Mouse (Mus musculus) thymus, postnatal 25 days (tissue): Measurements from ENCODE around the gene Nfix.

ENCODE experiments used
- DNase-seq: peaks from one replicate; pipeline ENCODE4 v3.0.0; 2022

The Nfix gene

DNA sequence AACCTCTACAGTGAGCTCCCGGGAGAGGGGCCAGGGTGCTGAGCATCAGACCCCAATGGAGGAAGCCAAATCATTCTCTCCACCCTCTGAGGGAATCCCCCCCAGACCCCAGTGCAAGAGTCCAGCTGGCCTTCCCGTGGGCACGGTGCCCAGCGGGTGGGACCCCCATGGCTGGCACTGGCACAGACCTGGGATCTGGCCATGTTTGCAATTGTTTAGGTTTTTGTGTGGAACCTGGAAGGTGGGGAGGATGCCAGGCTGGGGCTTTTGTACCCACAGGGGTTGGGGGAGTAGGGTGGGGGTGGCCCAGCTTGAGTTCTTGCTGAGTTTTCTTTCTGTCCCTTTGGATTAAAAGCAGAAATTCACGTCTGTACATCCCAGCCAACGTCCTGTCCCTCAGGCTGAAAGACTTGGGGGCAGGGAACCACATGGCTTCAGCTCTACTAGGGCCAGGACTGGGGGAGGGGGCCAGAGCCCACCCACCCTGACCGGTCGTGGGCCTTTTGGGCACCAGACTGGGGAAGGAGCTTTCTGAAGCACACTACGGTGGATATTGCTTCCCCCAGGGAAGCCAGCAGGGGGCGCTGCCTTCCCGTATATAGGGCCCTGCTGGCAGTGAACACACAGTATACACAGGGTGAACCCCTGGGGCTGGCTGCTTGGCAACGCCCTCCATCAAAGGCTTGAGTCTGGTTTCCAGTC, 91.2 kb downstream of the Nfix start:
- DNase-seq: peak; percentile 85

DNA sequence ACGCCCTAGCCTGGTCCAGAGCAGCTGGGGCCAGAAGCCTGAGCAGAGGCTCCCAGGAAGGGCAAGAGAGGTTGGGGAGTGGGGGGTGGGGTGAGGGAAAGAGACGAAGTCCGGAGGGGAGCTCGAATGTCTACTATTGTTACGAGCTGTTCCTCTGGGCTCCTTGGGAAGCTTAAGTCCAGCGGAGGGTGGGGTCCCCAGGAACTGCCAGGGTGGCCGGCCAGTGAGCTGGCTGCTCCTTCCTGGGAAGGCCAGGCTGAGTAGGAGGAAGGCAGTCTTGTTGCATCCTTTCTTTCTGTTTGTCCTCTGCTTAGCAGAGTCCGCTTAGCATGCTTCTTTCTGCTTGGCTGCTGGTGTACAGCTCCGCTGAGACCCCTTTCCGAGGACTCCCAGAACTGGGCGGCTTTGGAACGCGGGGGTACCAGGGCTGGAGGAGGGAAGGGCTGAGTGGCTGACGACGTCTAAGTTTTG, 92.0 kb downstream of the Nfix start:
- DNase-seq: no peak

DNA sequence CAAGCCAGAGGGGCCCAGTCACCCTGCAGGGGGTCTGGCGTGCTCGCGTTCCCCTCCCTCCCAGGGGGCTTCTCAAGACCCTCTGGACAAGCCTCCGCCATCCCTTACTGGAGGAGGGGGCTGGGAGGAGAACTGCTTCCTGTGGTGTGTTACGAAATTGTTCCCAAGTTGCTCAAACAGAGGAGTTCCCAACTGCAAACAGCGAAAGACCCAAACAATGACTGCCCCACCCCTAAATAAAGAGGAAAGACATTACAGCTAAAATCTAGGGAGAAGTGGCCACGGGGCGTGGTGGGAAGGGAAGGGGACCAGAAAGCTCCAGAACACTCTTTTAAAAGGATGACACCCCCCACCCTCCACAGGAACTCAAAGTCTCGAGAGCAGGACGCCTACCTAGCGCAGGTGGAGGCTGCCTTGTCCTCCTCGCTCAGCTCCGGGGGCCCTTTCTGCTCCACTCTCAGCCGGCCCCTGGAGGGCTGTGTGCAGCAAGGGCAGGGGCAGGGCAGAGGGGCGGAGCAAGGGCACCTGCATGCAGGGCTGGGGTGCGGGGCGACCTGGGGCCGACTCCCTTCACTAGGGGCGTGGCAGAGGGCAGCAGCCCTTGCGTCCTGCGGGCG, 92.8 kb downstream of the Nfix start:
- DNase-seq: peak; percentile 47

DNA sequence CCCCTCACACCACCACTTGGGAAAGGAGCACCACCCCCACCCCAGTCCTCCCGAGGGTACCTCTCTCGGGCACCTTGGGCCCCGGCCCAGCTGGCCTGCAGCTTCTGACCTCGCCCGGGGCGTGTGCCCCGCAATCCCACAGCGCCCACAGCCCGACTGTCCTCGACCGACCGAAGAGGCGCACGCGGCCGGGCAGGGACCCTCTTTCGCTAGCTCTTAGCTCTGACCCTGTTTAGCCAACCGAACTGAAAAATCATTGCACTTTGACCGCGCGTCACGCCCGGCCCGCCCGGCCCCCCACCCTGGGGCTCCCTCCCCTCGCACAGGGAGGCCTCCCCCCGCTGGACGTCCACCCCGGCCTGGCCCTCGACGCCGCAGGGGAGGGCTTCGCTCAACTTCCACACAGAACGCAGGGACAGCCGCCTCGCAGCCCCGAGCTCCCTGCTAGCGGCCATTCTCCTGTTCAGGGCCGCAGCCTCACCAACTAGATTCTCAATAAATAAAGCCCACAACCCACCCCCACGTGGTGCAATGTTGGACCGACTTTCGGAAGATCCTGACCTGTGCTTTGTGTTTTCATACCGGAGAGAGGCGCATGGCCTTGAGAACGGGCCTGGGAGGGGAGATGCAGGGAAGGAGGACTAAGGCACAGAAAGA, 93.4 kb downstream of the Nfix start:
- no peak for DNase-seq

DNA sequence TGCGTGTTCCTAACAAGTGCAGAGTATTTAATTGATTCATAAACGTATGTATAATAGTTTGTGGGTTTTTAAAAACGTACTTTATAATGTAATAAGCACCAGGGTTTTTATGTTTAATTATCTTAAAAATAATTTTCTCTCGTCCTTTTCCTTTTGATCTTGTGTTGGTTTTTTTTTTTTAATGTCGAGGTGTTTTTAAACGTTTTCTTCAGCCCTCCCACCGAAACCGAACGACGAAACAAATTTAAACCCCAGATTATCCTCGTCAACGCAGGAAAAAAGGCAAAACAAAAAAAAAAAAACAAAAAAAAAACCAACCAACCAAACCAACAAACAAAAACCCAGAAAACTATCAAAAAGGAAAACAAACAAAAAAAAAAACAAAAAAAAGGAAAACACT, 94.2 kb downstream of the Nfix start:
- no peak for DNase-seq

DNA sequence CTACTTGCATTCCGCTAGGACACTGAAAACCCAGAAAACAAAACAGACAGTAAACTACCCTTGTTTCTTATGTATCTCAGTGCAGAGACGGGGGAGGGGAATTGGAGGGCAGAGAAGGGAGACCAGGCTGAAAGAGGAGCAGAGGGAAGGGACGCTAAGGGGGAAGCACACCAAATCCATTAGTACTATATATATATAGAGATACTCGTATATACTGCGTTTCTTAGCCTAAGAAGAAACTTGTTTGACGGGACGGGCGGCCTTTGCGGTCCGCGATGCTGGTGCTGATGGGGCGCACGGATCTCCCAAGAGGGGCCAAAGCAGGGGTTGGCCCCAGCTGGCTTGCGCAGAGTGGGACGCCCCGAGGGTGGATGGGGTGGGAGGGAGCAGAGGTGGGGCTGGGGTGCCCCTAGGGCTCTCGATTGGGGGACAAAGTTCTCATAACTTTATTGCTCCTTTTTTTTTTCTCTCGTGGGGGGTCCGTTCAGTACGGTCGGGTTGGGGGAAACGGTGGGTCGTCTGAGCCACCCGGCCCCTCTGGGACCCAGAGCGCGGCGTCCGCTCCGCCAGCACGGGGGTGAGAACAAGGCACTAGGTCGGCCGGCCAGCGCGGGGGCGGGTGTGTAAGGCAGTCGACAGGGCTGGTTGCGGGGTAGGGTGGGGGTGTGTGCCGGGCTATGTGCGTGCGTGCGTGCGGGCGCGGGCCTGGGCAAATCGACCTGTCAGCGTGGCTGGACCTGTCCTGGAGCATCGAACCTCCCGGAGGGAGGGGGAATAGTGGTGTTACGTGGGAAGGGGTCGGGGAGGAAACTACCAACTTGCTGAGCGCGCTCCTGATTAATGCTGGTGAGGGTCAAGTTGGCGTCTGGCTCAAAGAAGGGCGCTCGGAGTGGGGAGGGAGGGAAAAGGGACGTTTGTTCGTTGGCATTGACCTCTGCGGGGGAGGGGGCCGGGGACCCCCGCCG, 95.0 kb downstream of the Nfix start:
- no peak for DNase-seq

DNA sequence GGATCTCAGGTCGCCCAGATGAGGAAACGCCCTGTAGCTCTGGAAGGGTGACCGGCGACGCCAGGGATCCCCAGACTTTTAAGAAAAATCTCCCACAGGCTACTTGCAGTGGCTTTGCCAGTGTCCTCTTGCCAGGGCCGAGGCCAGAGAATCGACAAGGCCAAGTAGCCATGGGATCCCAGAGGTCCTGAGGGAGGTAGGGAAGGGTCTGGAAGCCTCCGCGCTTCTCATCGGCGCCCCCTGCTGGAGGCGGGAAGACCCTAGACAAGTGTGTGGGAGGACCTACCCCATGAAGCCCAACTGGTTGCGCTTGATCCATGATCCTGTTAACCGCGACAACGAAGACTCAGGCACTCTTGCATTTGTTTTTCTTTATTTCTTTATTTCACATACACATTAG, 95.8 kb downstream of the Nfix start:
- DNase-seq: peak; percentile 88

DNA sequence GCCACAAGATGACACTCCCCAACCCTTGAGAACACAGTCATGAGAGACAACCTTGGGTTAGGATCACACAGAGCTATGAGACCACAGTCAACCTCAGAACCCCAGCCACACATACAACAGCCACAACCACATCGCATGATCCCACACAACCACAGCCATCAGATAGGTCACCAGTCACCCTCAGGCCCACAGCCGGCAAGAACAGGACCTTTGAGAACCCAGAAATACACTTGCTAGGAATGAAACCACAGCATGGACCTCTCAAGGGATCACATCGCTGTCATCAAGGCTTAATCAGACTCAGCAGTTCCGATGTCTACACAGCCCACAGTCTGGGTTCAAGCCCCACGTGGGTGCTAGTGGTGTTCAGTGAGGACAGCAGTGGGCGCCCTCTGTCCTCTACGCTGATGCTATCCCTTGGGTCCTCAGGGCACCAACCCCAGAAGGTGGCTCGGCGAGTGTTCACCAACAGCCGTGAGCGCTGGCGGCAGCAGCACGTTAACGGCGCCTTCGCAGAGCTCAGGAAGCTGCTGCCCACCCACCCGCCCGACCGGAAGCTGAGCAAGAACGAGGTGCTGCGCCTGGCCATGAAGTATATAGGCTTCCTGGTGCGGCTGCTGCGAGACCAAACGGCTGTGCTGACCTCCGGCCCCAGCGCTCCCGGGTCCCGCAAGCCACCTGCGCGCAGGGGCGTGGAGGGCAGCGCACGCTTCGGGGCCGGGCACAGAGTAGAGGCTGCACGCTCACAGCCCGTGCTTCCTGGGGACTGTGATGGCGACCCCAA, 96.5 kb downstream of the Nfix start:
- DNase-seq: peak; percentile 61

DNA sequence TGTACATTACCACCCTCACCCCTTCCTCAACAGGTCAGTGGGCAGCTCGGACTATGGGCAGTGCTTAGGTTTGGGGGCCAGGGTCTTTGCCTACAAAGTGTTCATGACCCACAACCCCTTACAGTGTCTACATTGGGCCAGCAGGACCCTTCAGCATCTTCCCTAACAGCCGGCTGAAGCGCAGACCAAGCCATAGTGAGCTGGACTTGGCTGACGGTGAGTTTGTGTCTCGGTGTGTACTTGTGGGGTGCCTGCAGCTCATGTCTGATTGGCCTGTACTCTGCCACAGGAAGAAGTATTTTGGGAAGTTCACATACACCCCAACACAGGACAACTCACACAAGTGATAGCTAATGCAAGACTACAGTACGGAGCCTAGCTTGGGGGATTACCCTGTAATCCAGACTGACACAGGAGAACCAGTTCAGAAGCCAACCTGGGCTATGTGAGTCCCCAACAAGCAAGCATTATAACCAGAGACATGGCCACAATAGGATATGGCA, 97.1 kb downstream of the Nfix start:
- no peak for DNase-seq

DNA sequence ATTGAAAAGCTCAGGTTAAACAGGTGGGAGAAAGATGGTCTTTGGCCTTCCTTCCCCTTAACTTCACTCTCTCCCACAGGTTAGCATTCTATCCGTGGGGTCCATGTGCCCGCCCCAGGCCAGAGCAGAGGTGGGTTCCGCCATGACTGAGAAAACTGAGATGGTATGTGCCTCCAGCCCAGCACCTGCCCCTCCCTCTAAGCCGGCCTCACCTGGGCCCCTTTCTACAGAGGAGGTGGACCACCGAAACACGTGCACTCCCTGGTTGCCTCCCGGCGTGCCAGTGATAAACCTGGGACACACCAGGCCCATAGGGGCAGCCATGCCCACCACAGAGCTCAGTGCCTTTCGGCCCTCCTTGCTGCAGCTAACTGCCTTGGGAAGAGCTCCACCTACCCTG, 97.6 kb downstream of the Nfix start:
- no peak for DNase-seq

DNA sequence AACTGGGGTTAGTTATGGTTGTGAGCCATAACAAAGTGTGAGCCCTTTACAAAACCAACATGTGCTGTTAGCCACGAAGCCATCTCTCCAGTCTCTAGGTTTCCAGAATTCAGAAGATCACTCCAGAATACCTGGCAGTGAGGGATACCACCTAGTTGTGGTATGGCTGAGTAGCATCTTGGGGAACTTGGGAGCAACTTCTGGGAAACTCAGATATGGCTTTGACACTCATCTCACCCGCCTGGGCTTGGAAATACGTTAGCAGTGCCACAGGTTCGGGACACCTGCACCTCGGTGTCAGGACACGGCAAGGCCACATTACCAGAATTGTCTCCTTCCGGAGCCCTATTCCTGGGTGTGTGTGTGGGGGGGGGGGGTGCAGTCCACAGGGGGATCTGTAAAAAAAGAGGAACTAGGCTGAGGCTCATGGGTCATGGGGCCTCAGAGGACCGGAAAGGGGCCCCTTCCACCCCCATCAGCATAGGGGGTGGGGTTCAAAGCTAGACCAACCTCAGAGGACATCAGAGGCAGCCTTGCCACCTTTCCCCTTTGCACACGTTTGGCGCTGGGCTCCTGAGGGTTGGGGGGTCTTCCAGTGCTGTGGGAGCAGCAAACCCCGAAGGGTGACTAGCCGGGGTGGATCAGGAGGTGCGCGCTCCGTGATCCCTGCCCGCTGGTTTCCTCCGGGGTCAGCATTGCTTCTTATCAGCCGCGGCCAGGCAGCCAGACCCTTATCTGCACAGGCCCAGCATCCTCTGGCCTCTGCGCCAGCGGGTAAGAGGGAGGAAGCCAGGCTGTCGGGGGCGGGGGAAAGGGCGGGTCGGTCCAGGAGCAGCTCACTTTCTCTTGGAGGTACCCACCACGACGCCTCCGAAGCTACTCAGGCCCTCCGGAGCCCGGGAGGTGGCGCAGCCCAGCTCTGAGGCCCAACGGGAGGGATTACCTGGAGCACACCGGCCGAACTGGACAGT, 98.9 kb downstream of the Nfix start, which contains the start of gene Lyl1:
Gene Lyl1 (plus strand): TSS at position 517 of the 971 bp plus-strand sequence.
- DNase-seq: peak; percentile 44

DNA sequence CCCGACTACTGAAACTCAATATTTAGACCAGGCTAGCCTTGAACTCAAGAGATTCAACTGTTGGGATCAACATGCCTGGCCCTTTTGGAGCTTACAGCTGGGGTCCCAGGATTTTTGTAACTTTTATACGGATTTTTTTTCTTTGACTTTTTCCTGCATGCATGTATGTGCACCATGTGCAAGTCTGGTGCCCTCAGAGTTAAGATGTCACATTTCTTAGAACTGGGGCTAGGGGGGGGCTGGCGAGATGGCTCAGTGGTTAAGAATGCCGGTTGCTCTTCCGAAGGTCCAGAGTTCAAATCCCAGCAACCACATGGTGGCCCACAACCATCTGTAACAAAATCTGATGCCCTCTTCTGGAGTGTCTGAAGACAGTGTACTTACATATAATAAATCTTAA, 99.6 kb downstream of the Nfix start:
- peak; percentile 28 for DNase-seq

DNA sequence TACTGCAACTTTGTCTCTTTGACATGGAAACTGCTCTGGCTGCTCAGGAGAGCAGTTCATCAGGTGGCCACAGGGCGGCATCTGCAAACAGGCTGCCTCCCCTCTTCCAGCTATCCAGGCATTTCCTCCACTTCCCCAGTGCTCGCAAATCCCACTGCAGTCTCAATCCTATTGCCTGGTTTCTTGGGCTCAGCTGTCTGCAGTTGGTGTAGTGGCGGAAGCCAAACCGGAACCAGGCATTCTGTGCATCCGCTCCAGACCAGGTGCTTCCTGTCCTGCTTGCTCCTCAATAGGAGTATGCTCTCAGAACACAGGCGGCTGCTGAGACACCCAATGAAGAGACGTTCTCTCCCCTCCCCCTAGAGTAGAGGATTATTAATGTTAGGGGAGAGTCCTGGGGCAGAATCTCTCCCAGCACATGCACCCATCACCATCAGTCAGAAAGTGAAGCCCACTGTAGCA, 100.3 kb downstream of the Nfix start:
- DNase-seq: peak; percentile 73

DNA sequence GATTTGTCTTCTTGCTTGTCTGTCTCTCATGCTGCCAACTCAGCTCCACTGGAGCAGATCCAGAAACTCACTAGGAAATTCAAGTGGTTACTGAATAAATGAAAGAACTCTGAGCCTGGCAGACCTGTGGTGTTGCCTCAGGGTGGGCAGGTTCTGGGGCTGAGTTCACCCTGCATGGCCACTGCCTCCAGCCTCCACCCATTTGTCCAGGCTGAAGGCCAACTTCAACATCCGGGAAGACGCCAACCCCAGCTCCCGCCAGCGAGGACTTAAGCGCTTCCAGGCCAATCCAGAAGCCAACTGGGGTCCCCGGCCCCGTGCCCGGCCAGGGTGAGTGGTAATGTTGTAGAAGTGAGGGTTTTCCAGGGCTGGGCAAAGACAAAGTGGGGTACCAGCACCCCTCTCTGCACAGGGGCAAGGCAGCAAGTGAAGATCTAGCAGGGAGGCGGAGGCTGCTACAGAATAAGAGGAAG, 101.2 kb downstream of the Nfix start:
- DNase-seq: no peak

DNA sequence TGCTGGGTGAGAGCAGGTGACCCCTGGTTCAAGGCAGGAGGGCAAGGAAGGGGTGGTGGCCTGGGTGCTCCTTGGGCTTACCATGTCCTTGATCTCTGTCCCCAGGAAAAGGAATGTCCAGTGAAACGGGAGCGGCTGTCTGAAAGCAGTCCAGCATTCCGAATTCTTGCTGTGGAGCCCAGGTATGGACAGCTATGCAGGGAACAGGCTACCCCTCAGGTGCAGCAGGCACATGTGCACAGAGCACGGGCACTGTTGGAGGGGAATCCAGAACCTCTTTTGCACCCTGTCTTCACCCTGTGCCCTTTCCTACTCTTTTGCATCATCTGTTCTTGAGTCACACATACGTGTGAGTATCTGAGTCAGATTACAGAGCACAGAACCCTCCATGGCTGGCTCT, 101.9 kb downstream of the Nfix start:
- no peak for DNase-seq

DNA sequence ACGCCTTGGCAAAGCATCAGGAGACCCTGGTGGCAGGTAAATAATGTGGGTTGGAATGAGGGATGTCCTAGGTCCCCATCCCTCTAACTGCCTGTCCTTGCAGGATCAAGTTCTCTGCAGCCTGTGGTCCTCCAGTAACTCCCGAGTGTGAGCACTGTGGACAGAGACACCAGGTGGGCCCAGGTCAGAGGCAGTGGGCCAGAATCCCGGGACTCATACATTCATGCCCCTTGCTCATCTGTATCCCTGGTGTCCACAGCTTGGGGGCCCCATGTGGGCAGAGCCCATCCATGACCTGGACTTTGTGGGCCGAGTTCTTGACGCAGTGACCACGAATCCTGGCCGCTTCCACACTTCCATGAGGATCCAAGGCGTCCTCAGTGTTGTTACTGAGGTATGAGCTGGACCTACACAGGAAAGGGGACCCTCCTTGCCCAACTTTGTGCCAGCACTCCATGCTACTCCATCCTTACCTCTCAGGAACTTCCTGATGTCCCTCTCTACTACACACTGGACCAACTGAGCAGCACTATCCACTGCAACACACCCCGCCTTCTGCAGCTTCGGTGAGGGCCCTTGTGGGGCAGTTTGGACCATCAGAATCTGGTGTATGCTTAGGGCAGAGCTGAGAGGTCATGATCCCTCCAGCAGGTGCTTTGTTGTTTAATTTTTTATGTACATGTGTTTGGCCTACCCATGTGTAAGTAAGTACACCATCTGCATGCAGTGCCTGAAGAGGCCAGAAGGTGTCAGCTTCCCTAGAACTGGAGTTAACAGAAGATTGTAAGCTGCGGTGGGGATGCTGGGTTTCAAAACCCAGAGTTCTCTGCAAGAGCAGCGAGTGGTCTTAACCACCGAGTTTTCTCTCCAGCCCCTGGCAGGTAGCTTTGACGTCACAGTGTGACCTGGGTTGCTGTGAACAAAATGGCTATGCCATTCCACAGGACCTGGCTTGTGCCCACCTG, 102.7 kb downstream of the Nfix start:
- DNase-seq: peak; percentile 64

DNA sequence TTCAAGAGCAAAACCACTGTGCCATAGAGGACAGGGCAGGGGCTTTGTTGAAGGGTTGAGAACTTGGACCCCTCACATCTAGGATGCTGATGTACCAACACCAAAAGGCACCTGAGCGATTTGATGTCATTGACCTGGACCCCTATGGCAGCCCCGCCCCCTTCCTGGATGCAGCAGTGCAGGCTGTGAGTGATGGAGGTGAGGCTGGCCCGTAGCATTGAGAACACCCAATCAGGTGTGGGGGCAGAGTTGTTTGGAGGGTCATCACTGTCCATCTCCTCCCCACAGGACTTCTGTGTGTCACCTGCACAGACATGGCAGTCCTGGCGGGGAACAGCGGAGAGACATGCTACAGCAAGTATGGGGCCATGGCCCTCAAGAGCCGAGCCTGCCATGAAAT, 105.0 kb downstream of the Nfix start:
- no peak for DNase-seq

DNA sequence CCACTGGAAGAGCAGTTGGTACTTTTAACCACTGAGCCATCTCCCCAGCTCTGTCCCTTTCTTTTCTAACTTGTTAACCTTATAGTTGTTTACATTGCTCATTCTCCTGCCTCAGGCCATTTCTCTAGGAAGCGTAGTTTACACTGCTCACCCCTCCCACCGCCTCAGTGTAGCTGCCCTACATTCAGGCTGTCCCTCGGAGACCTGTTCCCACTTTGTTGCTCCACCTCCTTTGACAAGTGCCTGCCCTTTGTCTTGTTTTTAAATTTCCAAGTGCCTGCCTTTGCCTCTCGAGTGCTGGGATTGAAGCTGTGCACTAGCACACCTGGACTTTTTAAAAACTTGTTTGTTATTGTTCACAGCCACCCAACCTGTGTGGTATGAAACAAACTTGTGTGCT, 106.8 kb downstream of the Nfix start:
- no peak for DNase-seq
